Mouse (Mus musculus) E14TG2a.4 (cell line): ENCODE data around the gene Tbp.

Experiments used
- H3K27me3 ChIP-seq: 2 replicates; pipeline ENCODE4 v1.6.1; 2014; ENCODE audit warnings: low read length, control low read depth; ENCODE audit not compliant: insufficient read depth
- H3K36me3 ChIP-seq: 2 replicates; pipeline ENCODE4 v1.6.1; 2014; ENCODE audit warnings: low read length, control low read depth; ENCODE audit not compliant: insufficient read depth
- H3K4me1 ChIP-seq: replicated peaks from 2 replicates; pipeline ENCODE4 v1.6.1; 2014; ENCODE audit warnings: low read depth, low read length, control low read depth
- H3K4me3 ChIP-seq: replicated peaks from 2 replicates; pipeline ENCODE4 v1.5.1; 2014; ENCODE audit warnings: mild to moderate bottlenecking, low read length
- H3K9me3 ChIP-seq: 2 replicates; pipeline ENCODE4 v1.6.1; 2014; ENCODE audit warnings: low read length, control low read depth
- CTCF ChIP-seq: conservative IDR thresholded peaks from 2 replicates; pipeline ENCODE4 v1.5.1; 2014; ENCODE audit warnings: low read length
- NANOG ChIP-seq: IDR thresholded peaks from 2 replicates; pipeline ENCODE4 v1.6.1; 2014; ENCODE audit warnings: borderline replicate concordance, low read length, mixed read lengths
- POU5F1 ChIP-seq: IDR thresholded peaks from 2 replicates; pipeline ENCODE4 v1.6.1; 2014; ENCODE audit warnings: low read length, borderline replicate concordance

The Tbp gene

GRCm38 (mm10) chr17:15497882-15498752 is 1.6 kb upstream of the Tbp start:
- no peak for TF ChIP-seq NANOG
- no peak for TF ChIP-seq CTCF
- TF ChIP-seq POU5F1, result no peak
- Histone ChIP-seq H3K36me3 (peaks cover 53% of the 10 kb centered on the region), H3K9me3 (no peaks in the 10 kb centered on the region)

GRCm38 (mm10) chr17:15498753-15499113 is 955 bp upstream of the Tbp start:
- Histone ChIP-seq H3K4me3 (peak overlapping the region; percentile 99), H3K36me3 (peaks cover 53% of the 10 kb centered on the region), H3K27me3 (no peaks in the 10 kb centered on the region), H3K4me1 (peaks cover 56% of the 10 kb centered on the region), H3K9me3 (no peaks in the 10 kb centered on the region)
- no peak for TF ChIP-seq NANOG
- no peak for TF ChIP-seq CTCF
- no peak for TF ChIP-seq POU5F1

More at GRCm38 (mm10) chr17:15497882-15498752, 1.6 kb upstream of the Tbp start:
- H3K27me3 ChIP-seq, result no peaks in the 10 kb centered on the region
- H3K4me1 ChIP-seq, result peaks cover 55% of the 10 kb centered on the region
- H3K4me3 ChIP-seq, result peak overlapping the region; percentile 99

- Histone ChIP-seq H3K27me3 (no peaks in the 10 kb centered on the region), H3K36me3 (peaks cover 98% of the 10 kb centered on the region), H3K4me3 (no peak overlapping the region), H3K9me3 (no peaks in the 10 kb centered on the region), H3K4me1 (peaks cover 5% of the 10 kb centered on the region; the same call in 1 of the 2 replicates)
- TF ChIP-seq POU5F1, result no peak
- no peak for TF ChIP-seq CTCF
- TF ChIP-seq NANOG, result no peak
These were observed 11.0 kb downstream of the Tbp start for GRCm38 (mm10) chr17:15510694-15511093.

- Histone ChIP-seq H3K9me3 (no peaks in the 10 kb centered on the region), H3K4me3 (no peak overlapping the region), H3K27me3 (no peaks in the 10 kb centered on the region), H3K4me1 (no peaks in the 10 kb centered on the region), H3K36me3 (peaks cover 99% of the 10 kb centered on the region)
- TF ChIP-seq NANOG (no peak), POU5F1 (no peak), CTCF (no peak)
These were observed 18.1 kb downstream of the Tbp start for GRCm38 (mm10) chr17:15517776-15518175.

GRCm38 (mm10) chr17:15518186-15518585 is 18.5 kb downstream of the Tbp start:
- TF ChIP-seq CTCF, result no peak
- no peak for TF ChIP-seq POU5F1
- TF ChIP-seq NANOG, result no peak
- Histone ChIP-seq H3K4me1 (no peaks in the 10 kb centered on the region), H3K4me3 (no peak overlapping the region), H3K36me3 (peaks cover 99% of the 10 kb centered on the region), H3K9me3 (no peaks in the 10 kb centered on the region), H3K27me3 (no peaks in the 10 kb centered on the region)

- no peaks in the 10 kb centered on the region for H3K4me1 ChIP-seq
- H3K4me3 ChIP-seq, result no peak overlapping the region
- TF ChIP-seq POU5F1 (no peak), NANOG (no peak), CTCF (no peak)
- H3K27me3 ChIP-seq, result no peaks in the 10 kb centered on the region
- H3K9me3 ChIP-seq, result no peaks in the 10 kb centered on the region
- peaks cover 99% of the 10 kb centered on the region for H3K36me3 ChIP-seq
These were observed 19.1 kb downstream of the Tbp start for GRCm38 (mm10) chr17:15518766-15519165.

GRCm38 (mm10) chr17:15526304-15526703 is 26.6 kb downstream of the Tbp start:
- H3K4me3 ChIP-seq, result peak overlapping the region; percentile 93
- TF ChIP-seq POU5F1 (no peak), NANOG (no peak), CTCF (no peak)
- H3K9me3 ChIP-seq, result no peaks in the 10 kb centered on the region
- no peaks in the 10 kb centered on the region for H3K27me3 ChIP-seq
- peaks cover 46% of the 10 kb centered on the region for H3K36me3 ChIP-seq
- peaks cover 37% of the 10 kb centered on the region for H3K4me1 ChIP-seq

GRCm38 (mm10) chr17:15526986-15527810 is 27.5 kb downstream of the Tbp start, which contains the start of gene Pdcd2:
Pdcd2 (minus strand) TSS chr17:15527301.
- peak within 1 kb of the TSS; percentile 93 for H3K4me3 ChIP-seq
- no peak for TF ChIP-seq NANOG
- no peak for TF ChIP-seq POU5F1
- H3K9me3 ChIP-seq, result no peaks in the 10 kb centered on the region
- no peaks in the 10 kb centered on the region for H3K27me3 ChIP-seq
- H3K36me3 ChIP-seq, result peaks cover 37% of the 10 kb centered on the region
- H3K4me1 ChIP-seq, result peaks cover 40% of the 10 kb centered on the region
